Mouse (Mus musculus): ENCODE measurements around the gene Micu2. TPM values are rescaled to one million over a fixed set of nuclear protein-coding genes. Genes with fewer than 3 reads are reported as not detected.
"Not testable (repeated sequence)": the region's sequence is repeated elsewhere in the genome, so short reads cannot be mapped to it uniquely, and the experiment has no call there.

Micu2 gene
- total RNA-seq, 2 experiments from 2014 or later = 23.4 to 25.4 TPM

- no peak for DNase-seq (ENCODE audit: low spot score in 2 of 2)
Observed at GRCm38 (mm10) chr14:57967080-57967797, 31.8 kb downstream of the Micu2 start.

GRCm38 (mm10) chr14:57961861-57962260 is 37.2 kb downstream of the Micu2 start:
- DNase-seq (ENCODE audit: low spot score in 2 of 2) = no peak

- peak in 1 of 2 experiments; percentile 9 for DNase-seq (ENCODE audit: low spot score in 2 of 2)
Observed at GRCm38 (mm10) chr14:57951089-57951488, 48.0 kb downstream of the Micu2 start.

GRCm38 (mm10) chr14:57945834-57946233 is 53.2 kb downstream of the Micu2 start:
- DNase-seq (ENCODE audit: low spot score in 2 of 2) = no peak

GRCm38 (mm10) chr14:57937297-57937696 is 61.8 kb downstream of the Micu2 start:
- DNase-seq (ENCODE audit: low spot score in 2 of 2) = no peak

GRCm38 (mm10) chr14:57934666-57935065 is 64.4 kb downstream of the Micu2 start:
- no peak for DNase-seq (ENCODE audit: low spot score in 2 of 2)

GRCm38 (mm10) chr14:57933608-57934007 is 65.5 kb downstream of the Micu2 start:
- DNase-seq (ENCODE audit: low spot score in 2 of 2) = no peak

GRCm38 (mm10) chr14:57932881-57933443 is 66.1 kb downstream of the Micu2 start:
- DNase-seq (ENCODE audit: low spot score in 2 of 2) = no peak

GRCm38 (mm10) chr14:57921428-57922131 is 77.5 kb downstream of the Micu2 start:
- no peak for DNase-seq (ENCODE audit: low spot score in 2 of 2)

- DNase-seq (ENCODE audit: low spot score in 2 of 2) = peak; percentile 22 to 43
Observed at GRCm38 (mm10) chr14:57920568-57921310, 78.3 kb downstream of the Micu2 start.

GRCm38 (mm10) chr14:57919148-57919875 is 79.8 kb downstream of the Micu2 start:
- DNase-seq (ENCODE audit: low spot score in 2 of 2) = no peak

GRCm38 (mm10) chr14:57915341-57915740 is 83.7 kb downstream of the Micu2 start:
- DNase-seq (ENCODE audit: low spot score in 2 of 2) = no peak

GRCm38 (mm10) chr14:57912211-57913007 is 86.7 kb downstream of the Micu2 start:
- DNase-seq (ENCODE audit: low spot score in 2 of 2) = not testable (repeated sequence)

GRCm38 (mm10) chr14:57911787-57912186 is 87.3 kb downstream of the Micu2 start:
- DNase-seq (ENCODE audit: low spot score in 2 of 2) = not testable (repeated sequence)

GRCm38 (mm10) chr14:57911316-57911715 is 87.7 kb downstream of the Micu2 start:
- no peak for DNase-seq (ENCODE audit: low spot score in 2 of 2)

GRCm38 (mm10) chr14:57910501-57911068 is 88.5 kb downstream of the Micu2 start:
- peak; percentile 86 to 88 for DNase-seq (ENCODE audit: low spot score in 2 of 2)

GRCm38 (mm10) chr14:57909297-57909696 is 89.8 kb downstream of the Micu2 start:
- DNase-seq (ENCODE audit: low spot score in 2 of 2) = no peak

GRCm38 (mm10) chr14:57908431-57908830 is 90.6 kb downstream of the Micu2 start:
- DNase-seq (ENCODE audit: low spot score in 2 of 2) = no peak

- no peak for DNase-seq (ENCODE audit: low spot score in 2 of 2)
Observed at GRCm38 (mm10) chr14:57901998-57902397, 97.1 kb downstream of the Micu2 start.

GRCm38 (mm10) chr14:57896882-57897281 is 102.2 kb downstream of the Micu2 start:
- DNase-seq (ENCODE audit: low spot score in 2 of 2) = no peak

Data from left cerebral cortex, adult 18-20 months (tissue).